Mouse (Mus musculus) layer of hippocampus, adult 9-10 months (tissue): ENCODE results near the gene Rbm38.

ENCODE experiments used
- DNase-seq: peaks from one replicate; pipeline ENCODE4 v3.0.0; 2022; ENCODE audit warnings: low spot score

Rbm38 gene

GRCm38 (mm10) chr2:173037347-173037746 lies 17.0 kb downstream of the Rbm38 start:
- no peak for DNase-seq

- no peak for DNase-seq
Measured at GRCm38 (mm10) chr2:173037827-173038607, 17.7 kb downstream of the Rbm38 start.

GRCm38 (mm10) chr2:173039041-173039440 lies 18.7 kb downstream of the Rbm38 start:
- DNase-seq = no peak

GRCm38 (mm10) chr2:173040803-173041202 lies 20.5 kb downstream of the Rbm38 start:
- DNase-seq = no peak

- DNase-seq = no peak
Measured at GRCm38 (mm10) chr2:173041242-173041641, 20.9 kb downstream of the Rbm38 start.

GRCm38 (mm10) chr2:173041893-173042292 lies 21.6 kb downstream of the Rbm38 start:
- no peak for DNase-seq

- no peak for DNase-seq
Measured at GRCm38 (mm10) chr2:173042504-173043162, 22.3 kb downstream of the Rbm38 start.

GRCm38 (mm10) chr2:173044198-173044970 lies 24.1 kb downstream of the Rbm38 start:
- DNase-seq = no peak

- DNase-seq = no peak
Measured at GRCm38 (mm10) chr2:173046582-173047297, 26.4 kb downstream of the Rbm38 start.

GRCm38 (mm10) chr2:173047471-173047870 lies 27.2 kb downstream of the Rbm38 start:
- no peak for DNase-seq

GRCm38 (mm10) chr2:173048041-173048745 lies 27.9 kb downstream of the Rbm38 start:
- no peak for DNase-seq

GRCm38 (mm10) chr2:173049231-173049630 lies 28.9 kb downstream of the Rbm38 start:
- no peak for DNase-seq

- no peak for DNase-seq
Measured at GRCm38 (mm10) chr2:173049817-173050216, 29.5 kb downstream of the Rbm38 start.

GRCm38 (mm10) chr2:173050604-173051382 lies 30.5 kb downstream of the Rbm38 start:
- no peak for DNase-seq

- DNase-seq = no peak
Measured at GRCm38 (mm10) chr2:173052881-173053280, 32.6 kb downstream of the Rbm38 start.

- DNase-seq = no peak
Measured at GRCm38 (mm10) chr2:173053846-173054245, 33.5 kb downstream of the Rbm38 start.

- no peak for DNase-seq
Measured at GRCm38 (mm10) chr2:173056303-173056881, 36.1 kb downstream of the Rbm38 start.

GRCm38 (mm10) chr2:173056882-173057315 lies 36.6 kb downstream of the Rbm38 start:
- DNase-seq = no peak

- DNase-seq = no peak
Measured at GRCm38 (mm10) chr2:173057623-173058022, 37.3 kb downstream of the Rbm38 start.

GRCm38 (mm10) chr2:173058263-173058662 lies 38.0 kb downstream of the Rbm38 start:
- no peak for DNase-seq
